Mouse (Mus musculus): Measurements from ENCODE around the gene Rpl10-ps3. TPM values are rescaled to one million over a fixed set of nuclear protein-coding genes. Genes with fewer than 3 reads are reported as not detected.

The Rpl10-ps3 gene
- polyA plus RNA-seq (2012), result 4.6 and 5.5 TPM in 2 replicates

DNA sequence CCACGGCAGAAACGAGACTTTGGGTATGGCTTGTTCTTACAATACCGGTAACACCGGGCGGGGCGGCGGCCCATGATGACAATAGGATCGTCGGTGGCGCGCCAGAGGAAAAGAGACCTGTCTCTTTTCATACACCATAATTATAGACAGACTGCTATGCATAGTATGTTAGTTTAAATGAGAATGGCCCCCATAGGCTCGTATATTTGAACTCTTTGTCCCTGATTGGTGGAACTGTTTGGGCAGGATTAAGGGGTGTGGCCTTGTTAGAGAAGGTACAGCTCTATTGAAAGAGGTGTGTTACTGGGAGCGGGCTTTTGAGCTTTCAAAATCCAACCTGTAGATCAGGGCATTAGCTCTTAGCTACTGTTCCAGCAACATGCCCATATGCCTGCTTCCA, at the start of gene Rpl10-ps3:
Rpl10-ps3 (minus strand) TSS at position 101 of the 400 bp plus-strand sequence.
- no peaks in the 10 kb centered on the region for H3K36me3 ChIP-seq (ENCODE audit: control insufficient read depth)
- TF ChIP-seq GATA1 (IDR thresholded peaks at IDR 0.05; ENCODE audit: low read length) (no peak), TAL1 (IDR thresholded peaks at IDR 0.05; ENCODE audit: low read length) (no peak)
- peaks cover 4% of the 10 kb centered on the region; the same call in 1 of the 2 replicates for H3K9me3 ChIP-seq (ENCODE audit: control insufficient read depth, low read length)
- no peaks in the 10 kb centered on the region for H3K27me3 ChIP-seq (ENCODE audit: control insufficient read depth)
- no peak within 1 kb of the TSS for H3K4me3 ChIP-seq (replicated peaks)
- H3K4me1 ChIP-seq (ENCODE audit: control insufficient read depth), result no peaks in the 10 kb centered on the region

DNA sequence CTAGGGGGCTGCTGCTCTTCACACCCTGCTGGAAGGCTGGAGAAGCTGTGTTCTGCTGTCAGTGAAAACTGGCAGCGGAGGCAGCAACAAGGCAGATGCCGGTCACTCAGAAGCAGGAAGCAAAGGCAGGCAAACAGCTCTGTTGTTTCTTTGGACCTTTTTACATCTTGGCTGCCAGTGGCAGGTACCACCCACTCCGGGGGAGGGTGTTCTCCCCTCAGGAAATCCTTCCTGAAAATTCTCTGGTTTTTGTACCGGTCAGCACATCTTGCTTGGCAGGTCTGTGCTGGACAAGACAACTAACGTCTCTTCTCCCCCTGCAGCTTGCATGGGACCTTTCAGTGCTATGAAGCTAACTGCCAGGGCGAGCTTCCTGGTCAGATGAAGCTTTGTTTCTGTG, 30.8 kb upstream of the Rpl10-ps3 start:
- TF ChIP-seq GATA1 (IDR thresholded peaks at IDR 0.05; ENCODE audit: low read length) (no peak), TAL1 (IDR thresholded peaks at IDR 0.05; ENCODE audit: low read length) (no peak)
- H3K27me3 ChIP-seq (ENCODE audit: control insufficient read depth), result no peaks in the 10 kb centered on the region
- no peaks in the 10 kb centered on the region for H3K36me3 ChIP-seq (ENCODE audit: control insufficient read depth)
- H3K4me1 ChIP-seq (ENCODE audit: control insufficient read depth), result no peaks in the 10 kb centered on the region
- peaks cover 2% of the 10 kb centered on the region; the same call in 1 of the 2 replicates for H3K9me3 ChIP-seq (ENCODE audit: control insufficient read depth, low read length)
- no peak overlapping the region for H3K4me3 ChIP-seq (replicated peaks)

DNA sequence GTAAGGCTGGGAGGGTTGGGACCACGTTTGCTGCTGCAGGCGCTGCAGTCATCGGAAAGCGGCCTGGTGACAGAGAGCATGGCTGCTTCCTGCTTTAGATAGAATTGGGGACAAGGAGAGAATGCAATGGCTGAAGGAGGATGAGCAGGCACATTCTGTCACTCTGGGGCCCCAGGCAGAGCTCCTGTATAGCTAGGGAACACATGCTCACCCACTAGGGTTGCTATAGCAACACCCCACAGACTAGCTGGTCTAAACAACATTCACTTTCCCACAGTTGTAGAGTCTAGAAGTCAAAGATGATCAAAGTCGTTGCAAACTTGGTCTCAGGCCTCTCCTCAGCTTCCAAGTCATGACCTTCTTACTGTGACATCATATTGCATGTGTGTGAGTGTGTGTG, 29.9 kb upstream of the Rpl10-ps3 start:
- peaks cover 2% of the 10 kb centered on the region; the same call in 1 of the 2 replicates for H3K9me3 ChIP-seq (ENCODE audit: control insufficient read depth, low read length)
- no peaks in the 10 kb centered on the region for H3K36me3 ChIP-seq (ENCODE audit: control insufficient read depth)
- no peak overlapping the region for H3K4me3 ChIP-seq (replicated peaks)
- no peaks in the 10 kb centered on the region for H3K27me3 ChIP-seq (ENCODE audit: control insufficient read depth)
- TF ChIP-seq GATA1 (IDR thresholded peaks at IDR 0.05; ENCODE audit: low read length), result no peak
- no peak for TF ChIP-seq TAL1 (IDR thresholded peaks at IDR 0.05; ENCODE audit: low read length)
- H3K4me1 ChIP-seq (ENCODE audit: control insufficient read depth), result no peaks in the 10 kb centered on the region

DNA sequence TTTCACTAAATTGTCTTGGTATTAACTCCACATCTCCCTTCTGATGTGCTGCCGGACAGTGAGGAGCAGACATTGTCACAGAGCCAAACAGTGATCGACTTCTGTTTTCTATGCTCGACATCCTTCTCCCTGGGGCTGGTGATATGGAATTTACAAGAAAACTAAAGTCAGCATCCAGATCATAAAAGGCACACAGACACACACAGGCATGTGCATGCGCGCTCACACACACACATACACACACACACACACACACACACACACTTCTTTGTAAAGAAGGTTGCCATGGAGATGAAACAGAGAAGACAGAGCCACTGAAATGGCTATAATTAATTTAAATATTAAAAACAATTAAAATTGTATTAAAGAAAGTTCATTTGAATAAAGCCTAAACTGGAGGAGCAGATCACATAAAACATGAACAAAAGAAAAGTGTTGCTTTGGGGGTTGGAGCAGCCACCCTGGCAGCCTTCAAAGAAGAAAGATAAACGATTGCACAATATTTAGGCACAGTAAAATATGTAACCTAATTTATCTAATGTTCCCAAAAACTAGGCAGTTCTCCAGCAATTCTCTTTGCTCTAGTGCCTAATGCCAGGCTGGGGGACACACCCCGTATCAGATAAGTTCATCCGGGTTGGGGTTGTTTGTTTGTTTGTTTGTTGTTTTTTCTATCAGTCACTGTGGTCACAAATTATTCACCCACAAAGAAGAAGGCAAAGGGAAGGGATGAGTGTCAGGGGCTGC, 24.0 kb upstream of the Rpl10-ps3 start:
- Histone ChIP-seq H3K9me3 (ENCODE audit: control insufficient read depth, low read length) (no peaks in the 10 kb centered on the region), H3K27me3 (ENCODE audit: control insufficient read depth) (no peaks in the 10 kb centered on the region), H3K36me3 (ENCODE audit: control insufficient read depth) (no peaks in the 10 kb centered on the region), H3K4me3 (replicated peaks) (no peak overlapping the region), H3K4me1 (ENCODE audit: control insufficient read depth) (no peaks in the 10 kb centered on the region)
- TF ChIP-seq GATA1 (IDR thresholded peaks at IDR 0.05; ENCODE audit: low read length) (no peak), TAL1 (IDR thresholded peaks at IDR 0.05; ENCODE audit: low read length) (no peak)

DNA sequence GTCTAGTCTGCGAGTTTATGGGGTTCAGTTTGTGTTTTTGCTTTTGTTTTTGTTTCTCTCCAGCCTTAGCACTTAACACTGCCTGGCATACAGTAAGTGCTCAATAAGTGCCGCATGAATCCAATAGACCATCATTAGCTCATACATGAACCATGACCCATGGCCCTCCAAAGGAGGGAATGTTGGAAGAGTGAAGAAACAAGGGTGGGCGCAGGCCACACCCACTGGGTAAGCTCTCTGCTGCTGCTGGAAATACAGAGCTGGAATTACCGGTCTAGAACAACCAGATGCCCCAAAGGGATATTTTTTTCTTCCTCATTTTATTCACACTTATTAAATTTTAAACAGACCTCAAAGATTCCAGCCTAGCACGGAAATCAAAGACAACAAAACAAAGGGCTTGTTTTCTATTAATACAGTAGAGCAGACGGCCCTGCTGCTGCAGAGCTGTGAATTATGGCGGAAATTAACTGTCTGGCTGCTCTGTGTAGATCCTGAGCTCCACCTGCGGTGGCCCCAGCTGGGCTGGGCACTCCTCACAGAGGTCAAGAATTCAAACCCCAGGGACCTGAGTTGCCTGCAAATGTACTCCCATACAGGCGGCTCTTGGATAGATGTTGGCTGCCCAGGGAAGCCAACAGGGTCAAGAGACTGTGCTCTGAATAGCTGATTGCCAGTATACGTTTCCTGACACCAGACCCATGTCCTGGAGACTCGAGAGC, 20.5 kb upstream of the Rpl10-ps3 start:
- TF ChIP-seq TAL1 (IDR thresholded peaks at IDR 0.05; ENCODE audit: low read length), result no peak
- no peak for TF ChIP-seq GATA1 (IDR thresholded peaks at IDR 0.05; ENCODE audit: low read length)
- no peaks in the 10 kb centered on the region for H3K27me3 ChIP-seq (ENCODE audit: control insufficient read depth)
- H3K36me3 ChIP-seq (ENCODE audit: control insufficient read depth), result no peaks in the 10 kb centered on the region
- no peaks in the 10 kb centered on the region for H3K9me3 ChIP-seq (ENCODE audit: control insufficient read depth, low read length)
- no peaks in the 10 kb centered on the region for H3K4me1 ChIP-seq (ENCODE audit: control insufficient read depth)
- no peak overlapping the region for H3K4me3 ChIP-seq (replicated peaks)

DNA sequence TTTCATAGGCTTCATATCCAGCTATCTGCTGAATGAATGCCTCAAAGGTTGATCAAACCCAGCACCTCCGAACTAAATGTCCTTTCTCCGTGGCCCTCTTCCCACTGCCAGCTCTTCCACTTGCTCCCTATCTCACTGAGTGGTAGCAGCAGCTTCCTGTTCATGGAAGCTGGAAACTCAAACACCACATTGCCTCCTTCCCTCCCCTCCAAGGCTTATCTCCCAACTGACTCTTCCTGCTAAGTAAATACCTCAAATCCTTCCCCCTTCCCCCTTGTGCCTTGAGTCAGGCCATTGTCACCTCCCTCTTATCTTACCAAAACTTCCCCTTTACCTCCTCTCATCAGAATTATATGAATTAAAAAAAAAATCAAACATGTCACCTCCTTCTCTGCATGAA, 19.2 kb upstream of the Rpl10-ps3 start:
- Histone ChIP-seq H3K27me3 (ENCODE audit: control insufficient read depth) (no peaks in the 10 kb centered on the region), H3K36me3 (ENCODE audit: control insufficient read depth) (no peaks in the 10 kb centered on the region), H3K9me3 (ENCODE audit: control insufficient read depth, low read length) (no peaks in the 10 kb centered on the region), H3K4me3 (replicated peaks) (no peak overlapping the region), H3K4me1 (ENCODE audit: control insufficient read depth) (no peaks in the 10 kb centered on the region)
- TF ChIP-seq TAL1 (IDR thresholded peaks at IDR 0.05; ENCODE audit: low read length) (no peak), GATA1 (IDR thresholded peaks at IDR 0.05; ENCODE audit: low read length) (no peak)

DNA sequence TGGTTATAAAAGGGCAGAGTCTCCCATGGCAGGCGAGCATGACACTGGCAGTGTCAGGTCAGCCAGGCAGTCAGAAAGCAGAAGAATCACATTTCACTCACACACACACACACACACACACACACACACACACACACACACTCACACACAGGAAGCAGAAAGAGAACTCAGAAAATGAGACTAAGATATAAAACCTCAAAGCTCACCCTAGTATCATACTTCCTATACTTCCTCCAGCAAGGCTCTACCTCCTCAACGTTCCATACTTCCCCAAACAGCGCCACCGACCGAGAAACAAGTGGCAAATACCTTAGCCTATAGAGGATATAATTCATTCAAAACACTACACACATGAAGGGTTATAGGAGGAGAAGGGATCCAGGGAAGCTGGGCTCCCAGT, 18.5 kb upstream of the Rpl10-ps3 start:
- Histone ChIP-seq H3K27me3 (ENCODE audit: control insufficient read depth) (no peaks in the 10 kb centered on the region), H3K4me1 (ENCODE audit: control insufficient read depth) (no peaks in the 10 kb centered on the region), H3K36me3 (ENCODE audit: control insufficient read depth) (no peaks in the 10 kb centered on the region), H3K4me3 (replicated peaks) (no peak overlapping the region), H3K9me3 (ENCODE audit: control insufficient read depth, low read length) (no peaks in the 10 kb centered on the region)
- TF ChIP-seq TAL1 (IDR thresholded peaks at IDR 0.05; ENCODE audit: low read length), result no peak
- no peak for TF ChIP-seq GATA1 (IDR thresholded peaks at IDR 0.05; ENCODE audit: low read length)

DNA sequence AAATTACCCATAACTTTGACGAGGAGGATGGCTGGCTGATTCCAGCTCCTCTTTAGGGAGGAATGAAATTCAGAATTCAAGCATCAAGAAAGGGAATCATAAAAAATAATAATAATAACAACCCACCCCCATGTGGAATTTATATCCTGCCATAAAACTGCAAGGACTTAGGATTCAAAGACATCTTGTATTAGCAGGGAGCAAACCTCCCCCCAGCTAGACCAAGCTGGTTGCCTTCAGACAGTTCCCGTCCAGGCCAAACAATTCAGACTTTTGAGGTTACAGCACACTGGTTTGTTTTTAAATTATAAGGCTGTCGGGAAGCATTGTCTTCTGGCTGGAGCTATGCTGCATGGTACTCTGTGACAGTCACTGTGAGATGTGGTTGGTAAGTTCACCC, 17.8 kb upstream of the Rpl10-ps3 start:
- Histone ChIP-seq H3K4me3 (replicated peaks) (no peak overlapping the region), H3K36me3 (ENCODE audit: control insufficient read depth) (no peaks in the 10 kb centered on the region), H3K4me1 (ENCODE audit: control insufficient read depth) (no peaks in the 10 kb centered on the region), H3K27me3 (ENCODE audit: control insufficient read depth) (no peaks in the 10 kb centered on the region), H3K9me3 (ENCODE audit: control insufficient read depth, low read length) (no peaks in the 10 kb centered on the region)
- TF ChIP-seq TAL1 (IDR thresholded peaks at IDR 0.05; ENCODE audit: low read length), result no peak
- TF ChIP-seq GATA1 (IDR thresholded peaks at IDR 0.05; ENCODE audit: low read length), result no peak

DNA sequence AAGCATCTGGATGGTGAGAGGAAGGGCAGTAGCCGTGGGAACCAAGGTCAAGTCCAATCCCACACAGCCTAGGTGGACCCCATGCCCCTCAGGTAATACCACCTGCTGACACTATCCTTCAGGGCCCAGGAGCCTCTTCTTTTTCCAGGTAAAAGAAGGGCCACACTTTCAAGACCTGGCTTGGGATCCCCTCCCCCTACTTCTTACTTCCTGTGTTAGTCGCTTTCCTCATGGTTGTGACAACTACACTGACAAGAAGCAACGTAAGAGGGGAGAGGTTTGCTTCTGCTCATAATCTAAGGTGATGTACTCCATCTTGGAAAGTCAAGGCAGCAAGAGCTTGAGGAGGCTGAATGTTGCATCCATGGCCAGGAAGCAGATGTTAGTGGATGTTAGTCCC, 15.6 kb upstream of the Rpl10-ps3 start:
- Histone ChIP-seq H3K36me3 (ENCODE audit: control insufficient read depth) (no peaks in the 10 kb centered on the region), H3K4me1 (ENCODE audit: control insufficient read depth) (no peaks in the 10 kb centered on the region), H3K4me3 (replicated peaks) (no peak overlapping the region), H3K27me3 (ENCODE audit: control insufficient read depth) (no peaks in the 10 kb centered on the region), H3K9me3 (ENCODE audit: control insufficient read depth, low read length) (no peaks in the 10 kb centered on the region)
- TF ChIP-seq GATA1 (IDR thresholded peaks at IDR 0.05; ENCODE audit: low read length) (no peak), TAL1 (IDR thresholded peaks at IDR 0.05; ENCODE audit: low read length) (no peak)

All from erythroblast, embryonic 14.5 days (primary cell).